9 mouse cellular contexts compared by ENCODE assay signal in genomic region chr7:45413113-45413863, GRCm38 (mm10). TPM values are rescaled to one million over a fixed set of nuclear protein-coding genes. Genes with fewer than 3 reads are reported as not detected.
DNase-seq lines count a peak whose midpoint lies in the region; ATAC-seq and TF ChIP-seq lines count a peak whose summit lies in the region.
"Had no signal": no experiment of that assay in that cellular context is flagged by ENCODE, and none has a peak within 500 bp of the region (broad histone marks: within the 10 kb centered on the region; RNA-seq: fewer than 3 reads in every experiment).

Ntf5 (plus strand) TSS chr7:45413695.

- H3K4me1 ChIP-seq in embryonic facial prominence, embryonic 12.5 days = peaks cover 32% of the 10 kb centered on the region
- peaks cover 10% of the 10 kb centered on the region for H3K4me1 ChIP-seq in hindbrain, postnatal 0 days (ENCODE audit: insufficient read depth, low read length)
- peaks cover 20% of the 10 kb centered on the region for H3K4me1 ChIP-seq in lung, embryonic 16.5 days (replicated peaks; ENCODE audit: control insufficient read depth, insufficient read depth, low read length)
- peaks cover 23% of the 10 kb centered on the region; the same call in 1 of the 2 replicates for H3K4me1 ChIP-seq in stomach, embryonic 14.5 days (ENCODE audit: control insufficient read depth, insufficient read depth, low read length)

- H3K9ac ChIP-seq in embryonic facial prominence, embryonic 12.5 days = peak within 1 kb of the TSS; percentile 72
- peak within 1 kb of the TSS; percentile 54 for H3K9ac ChIP-seq in hindbrain, postnatal 0 days (replicated peaks; ENCODE audit: low read length)
- peak within 1 kb of the TSS; percentile 71 for H3K9ac ChIP-seq in lung, embryonic 16.5 days (ENCODE audit: low read length)
- H3K9ac ChIP-seq in stomach, embryonic 14.5 days (replicated peaks; ENCODE audit: low read depth, low read length) = peak within 1 kb of the TSS; percentile 39

- H3K4me3 ChIP-seq in left cerebral cortex, adult 2 months = peak within 1 kb of the TSS; percentile 34
- H3K4me3 ChIP-seq in embryonic facial prominence, embryonic 12.5 days = peak within 1 kb of the TSS; percentile 57
- H3K4me3 ChIP-seq in hindbrain, postnatal 0 days (ENCODE audit: low read length) = peak within 1 kb of the TSS; percentile 49
- H3K4me3 ChIP-seq in lung, embryonic 16.5 days (ENCODE audit: low read length) = peak within 1 kb of the TSS; percentile 63
- H3K4me3 ChIP-seq in stomach, embryonic 14.5 days (ENCODE audit: low read depth, low read length) = peak within 1 kb of the TSS; percentile 44

- peak; percentile 23; the same call in 1 of the 2 replicates for ATAC-seq in embryonic facial prominence, embryonic 12.5 days (ENCODE audit: insufficient number of reproducible peaks, insufficient read depth, low FRiP score, low TSS enrichment)
- peak; percentile 36; the same call in 1 of the 2 replicates for ATAC-seq in hindbrain, postnatal 0 days
- ATAC-seq in lung, embryonic 16.5 days (ENCODE audit: low read depth) = peak; percentile 80
- peak; percentile 57 for ATAC-seq in stomach, embryonic 14.5 days (ENCODE audit: insufficient number of reproducible peaks, insufficient read depth, low FRiP score, low read depth)

- WGBS in embryonic facial prominence, embryonic 12.5 days = 4% methylated on average over 32 of the region's 45 CpGs
- 3% methylated on average over 37 of the region's 45 CpGs for WGBS in hindbrain, postnatal 0 days
- 1% methylated on average over 42 of the region's 45 CpGs for WGBS in lung, embryonic 16.5 days
- WGBS in stomach, embryonic 14.5 days = 2% methylated on average over 42 of the region's 45 CpGs

- peak within 1 kb of the TSS; percentile 91 for H3K4me2 ChIP-seq in embryonic facial prominence, embryonic 12.5 days (replicated peaks)
- peak within 1 kb of the TSS; percentile 84 for H3K4me2 ChIP-seq in hindbrain, postnatal 0 days (ENCODE audit: low read depth, low read length)
- peak within 1 kb of the TSS; percentile 93 for H3K4me2 ChIP-seq in lung, embryonic 16.5 days (ENCODE audit: low read depth, low read length)
- H3K4me2 ChIP-seq in stomach, embryonic 14.5 days (replicated peaks; ENCODE audit: low read depth, low read length) = peak within 1 kb of the TSS; percentile 80

- peaks cover 97% of the 10 kb centered on the region for H3K27me3 ChIP-seq in embryonic facial prominence, embryonic 12.5 days
- peaks cover 73% of the 10 kb centered on the region for H3K27me3 ChIP-seq in hindbrain, postnatal 0 days (ENCODE audit: insufficient read depth, low read length)
- peaks cover 78% of the 10 kb centered on the region for H3K27me3 ChIP-seq in lung, embryonic 16.5 days (ENCODE audit: control insufficient read depth, insufficient read depth, low read depth, low read length)
- H3K27me3 ChIP-seq in stomach, embryonic 14.5 days (ENCODE audit: control insufficient read depth, insufficient read depth, low read length) = peaks cover 22% of the 10 kb centered on the region; the same call in 1 of the 2 replicates

- no peak within 1 kb of the TSS for H3K27ac ChIP-seq in left cerebral cortex, adult 2 months
- H3K27ac ChIP-seq in embryonic facial prominence, embryonic 12.5 days = peak within 1 kb of the TSS; percentile 77
- no peak within 1 kb of the TSS for H3K27ac ChIP-seq in hindbrain, postnatal 0 days
- H3K27ac ChIP-seq in lung, embryonic 16.5 days (ENCODE audit: low read length) = peak within 1 kb of the TSS; percentile 78
- peak within 1 kb of the TSS; percentile 52 for H3K27ac ChIP-seq in stomach, embryonic 14.5 days (ENCODE audit: low read length)

- H3K9me3 ChIP-seq in embryonic facial prominence, embryonic 12.5 days = no peaks in the 10 kb centered on the region
- H3K9me3 ChIP-seq in hindbrain, postnatal 0 days (ENCODE audit: low read length) = no peaks in the 10 kb centered on the region
- no peaks in the 10 kb centered on the region for H3K9me3 ChIP-seq in lung, embryonic 16.5 days (ENCODE audit: control insufficient read depth, low read length)
- H3K9me3 ChIP-seq in stomach, embryonic 14.5 days (ENCODE audit: control insufficient read depth, low read depth, low read length) = no peaks in the 10 kb centered on the region

- intact Hi-C loops in left cerebral cortex, adult 2 months (cut with DNase I) = no loop called here

- no peak for DNase-seq in left cerebral cortex, adult 2 months (ENCODE audit: extremely low spot score in 1 of 2, low spot score in 2 of 2)
- DNase-seq in left cerebral cortex, adult 11 months (ENCODE audit: low spot score) = no peak
- peak; percentile 38 for DNase-seq in hindbrain, postnatal 0 days (ENCODE audit: low spot score)
- no peak for DNase-seq in frontal cortex, postnatal 25 days (ENCODE audit: low spot score in 2 of 2)
- no peak for DNase-seq in spleen, postnatal 4 days (ENCODE audit: low spot score in 2 of 2)

- H3K36me3 ChIP-seq in embryonic facial prominence, embryonic 12.5 days = no peaks in the 10 kb centered on the region
- H3K36me3 ChIP-seq in hindbrain, postnatal 0 days (ENCODE audit: insufficient read depth, low read length) = no peaks in the 10 kb centered on the region
- H3K36me3 ChIP-seq in lung, embryonic 16.5 days (ENCODE audit: control insufficient read depth, insufficient read depth, low read length) = no peaks in the 10 kb centered on the region
- no peaks in the 10 kb centered on the region for H3K36me3 ChIP-seq in stomach, embryonic 14.5 days (ENCODE audit: control insufficient read depth, insufficient read depth, low read length)

- TF ChIP-seq CTCF in left cerebral cortex, adult 2 months (IDR thresholded peaks at IDR 0.05) = no peak
- no peak for TF ChIP-seq CTCF in hindbrain, postnatal 0 days (IDR thresholded peaks at IDR 0.05; ENCODE audit: low read depth)

RNA-seq across cellular contexts. Expression of gene Ntf5, which starts in this region (rescaled TPM):
- not detected for total RNA-seq in left cerebral cortex, adult 2 months (2021)
- polyA plus RNA-seq in embryonic facial prominence, embryonic 12.5 days (2016; fragmentation: Nextera tagmentation; extraction: Ambion mirVana) = 5.2 and 5.6 TPM in 2 replicates
- total RNA-seq in hindbrain, postnatal 0 days (2014; rRNA removed) = 0.16 TPM in 1 of 2 replicates, not detected in the other
- 0.14 and 0.16 TPM in 2 replicates for polyA plus RNA-seq in hindbrain, postnatal 0 days (2015; fragmentation: Nextera tagmentation; extraction: Ambion mirVana)
- polyA plus RNA-seq in lung, embryonic 16.5 days (2015; fragmentation: Nextera tagmentation; extraction: Ambion mirVana) = 3.2 and 3.5 TPM in 2 replicates
- polyA plus RNA-seq in stomach, embryonic 14.5 days (2014; fragmentation: Nextera tagmentation; extraction: Ambion mirVana) = 4.1 and 4.5 TPM in 2 replicates
- total RNA-seq: common myeloid progenitor, adult 5-6 weeks had no signal

Comparison
In these comparisons a context has a peak if more than half of its experiments do, and no peak if none do; other contexts are left out.
1. Peak in DNase-seq, ATAC-seq, H3K4me3 ChIP-seq, H3K9ac ChIP-seq and H3K4me2 ChIP-seq in hindbrain, postnatal 0 days; RNA of the gene not detected or under 1 TPM.
2. H3K27ac ChIP-seq: peak in embryonic facial prominence, embryonic 12.5 days (single experiment), lung, embryonic 16.5 days (single experiment) and stomach, embryonic 14.5 days (single experiment); none in left cerebral cortex, adult 2 months (single experiment) and hindbrain, postnatal 0 days (single experiment).
3. ATAC-seq: peak in every context shown above with its lines; median percentile 80 in lung, embryonic 16.5 days; 57 in stomach, embryonic 14.5 days; 36 in hindbrain, postnatal 0 days; 23 in embryonic facial prominence, embryonic 12.5 days.
4. Peak in every context shown above with its lines, with median percentiles within 50 percentile points of each other: H3K4me3 ChIP-seq, H3K4me2 ChIP-seq and H3K9ac ChIP-seq.